Mouse (Mus musculus): Measurements from ENCODE around the gene Mpdu1. TPM values are rescaled to one million over a fixed set of nuclear protein-coding genes. Genes with fewer than 3 reads are reported as not detected.

The Mpdu1 gene
- total and polyA plus RNA-seq, 3 experiments, result 110 to 210 (median 210) TPM

DNA sequence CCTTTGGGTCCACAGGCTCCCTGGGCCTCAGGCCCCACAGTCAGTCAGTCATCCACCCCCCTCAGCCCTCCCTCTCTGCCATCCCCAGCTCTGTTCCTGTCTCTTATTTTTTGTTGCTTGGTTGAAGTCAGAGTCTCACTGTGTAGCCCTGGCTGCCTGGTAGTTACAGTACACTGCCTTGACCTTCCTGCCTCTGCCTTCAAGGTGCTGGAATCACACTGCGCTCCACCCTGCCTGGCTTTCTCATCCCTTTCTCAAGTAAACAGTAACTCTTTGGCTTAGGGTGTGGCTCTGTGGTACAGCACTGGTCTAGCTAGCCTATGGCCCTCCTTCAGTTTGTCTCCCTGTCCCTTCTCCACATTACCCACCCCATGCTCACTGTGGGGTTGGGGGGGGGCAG, 27.4 kb upstream of the Mpdu1 start:
- H3K27ac ChIP-seq (ENCODE audit: insufficient read depth, low read depth), result no peak overlapping the region

DNA sequence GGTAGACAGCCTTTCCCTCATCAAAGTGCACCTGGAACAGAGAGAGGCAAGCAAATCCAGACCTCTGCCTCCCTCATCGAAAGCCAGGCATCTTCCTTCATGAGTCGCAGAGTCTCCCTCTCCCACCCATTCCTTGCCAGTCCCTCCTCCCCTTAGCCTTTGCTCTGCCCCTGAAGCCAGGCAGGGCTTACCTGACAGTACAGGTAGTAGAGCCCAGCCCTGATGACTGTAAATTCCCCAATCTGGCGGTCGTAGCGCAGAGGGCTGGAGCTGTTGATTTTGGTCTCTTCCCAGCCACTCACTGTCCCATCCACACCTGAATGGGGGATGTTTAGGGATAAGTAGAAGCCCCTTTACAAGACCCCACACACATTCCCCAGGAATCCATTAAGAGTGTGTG, 24.6 kb upstream of the Mpdu1 start:
- no peaks in the 10 kb centered on the region for H3K9me3 ChIP-seq (replicated peaks; ENCODE audit: low read length)
- TF ChIP-seq JUN (IDR thresholded peaks at IDR 0.05; ENCODE audit: insufficient read depth, low read depth, low read length) (no peak), UBTF (IDR thresholded peaks at IDR 0.05; ENCODE audit: low read depth, low read length) (no peak), ELF1 (IDR thresholded peaks at IDR 0.05; ENCODE audit: low read depth, low read length) (no peak), EP300 (IDR thresholded peaks at IDR 0.05; ENCODE audit: low read length) (no peak), PAX5 (IDR thresholded peaks at IDR 0.05; ENCODE audit: low read length) (no peak), MAZ (IDR thresholded peaks at IDR 0.05; ENCODE audit: low read depth, low read length) (no peak), ZKSCAN1 (IDR thresholded peaks at IDR 0.05; ENCODE audit: borderline replicate concordance, low read depth, low read length) (no peak), BHLHE40 (IDR thresholded peaks at IDR 0.05; ENCODE audit: low read depth, low read length) (no peak), POLR2A (IDR thresholded peaks at IDR 0.05; ENCODE audit: low read depth, low read length) (no peak), CHD1 (IDR thresholded peaks at IDR 0.05; ENCODE audit: low read depth, low read length) (no peak), E2F4 (IDR thresholded peaks at IDR 0.05; ENCODE audit: insufficient replicate concordance, low read depth, low read length) (no peak), MAX (IDR thresholded peaks at IDR 0.05; ENCODE audit: low read length) (no peak)
- H3K4me3 ChIP-seq (replicated peaks in 1 of 3; ENCODE audit: low read depth in 2 of 3, low read length in 2 of 3, poor library complexity in 1 of 3), result no peak overlapping the region
- no peak for DNase-seq (ENCODE audit: extremely low read depth)
- H3K27ac ChIP-seq (ENCODE audit: insufficient read depth, low read depth), result no peak overlapping the region
- no peaks in the 10 kb centered on the region for H3K36me3 ChIP-seq (replicated peaks in 1 of 2; ENCODE audit: control insufficient read depth in 1 of 2, insufficient read depth in 1 of 2, low read length in 1 of 2)
- dilution Hi-C loops (cut with MboI; ENCODE audit: extremely low pct_ligation_motif_present, extremely low pct_unique_long_range_greater_than_20kb, low sequenced_read_pairs), result no loop called here
- in situ Hi-C loops (cut with MboI; ENCODE audit: low pct_ligation_motif_present, low pct_unique_long_range_greater_than_20kb, low sequenced_read_pairs), result loop anchor here (10.0 kb wide), 1 partner anchor 58 kb away; no protein-coding TSS in a partner anchor
- no peaks in the 10 kb centered on the region for H3K79me2 ChIP-seq (replicated peaks; ENCODE audit: control insufficient read depth, extremely low read depth, insufficient read depth, poor library complexity, severe bottlenecking)
- no peaks in the 10 kb centered on the region for H3K27me3 ChIP-seq (replicated peaks)
- no peak overlapping the region for H3K4me2 ChIP-seq (ENCODE audit: insufficient read depth, low read depth, poor library complexity, severe bottlenecking)
- H3K9ac ChIP-seq (ENCODE audit: insufficient read depth, low read depth), result no peak overlapping the region
- H3K4me1 ChIP-seq (ENCODE audit: control insufficient read depth in 1 of 2, insufficient read depth in 2 of 2), result peaks cover 4 to 29% of the 10 kb centered on the region in 2 experiments

More for the DNA sequence above, 27.4 kb upstream of the Mpdu1 start:
- no peaks in the 10 kb centered on the region for H3K27me3 ChIP-seq (replicated peaks)
- no peaks in the 10 kb centered on the region for H3K9me3 ChIP-seq (replicated peaks; ENCODE audit: low read length)
- dilution Hi-C loops (cut with MboI; ENCODE audit: extremely low pct_ligation_motif_present, extremely low pct_unique_long_range_greater_than_20kb, low sequenced_read_pairs) (no loop called here), in situ Hi-C loops (cut with MboI; ENCODE audit: low pct_ligation_motif_present, low pct_unique_long_range_greater_than_20kb, low sequenced_read_pairs) (loop anchor here (10.0 kb wide), 1 partner anchor 55 kb away; no protein-coding TSS in a partner anchor)
- no peaks in the 10 kb centered on the region for H3K36me3 ChIP-seq (replicated peaks in 1 of 2; ENCODE audit: control insufficient read depth in 1 of 2, insufficient read depth in 1 of 2, low read length in 1 of 2)
- no peak for DNase-seq (ENCODE audit: extremely low read depth)
- H3K79me2 ChIP-seq (replicated peaks; ENCODE audit: control insufficient read depth, extremely low read depth, insufficient read depth, poor library complexity, severe bottlenecking), result no peaks in the 10 kb centered on the region
- H3K9ac ChIP-seq (ENCODE audit: insufficient read depth, low read depth), result no peak overlapping the region
- H3K4me2 ChIP-seq (ENCODE audit: insufficient read depth, low read depth, poor library complexity, severe bottlenecking), result no peak overlapping the region
- peaks cover 4 to 16% of the 10 kb centered on the region in 2 experiments for H3K4me1 ChIP-seq (ENCODE audit: control insufficient read depth in 1 of 2, insufficient read depth in 2 of 2)
- TF ChIP-seq ZMIZ1 (IDR thresholded peaks at IDR 0.05; ENCODE audit: low read depth, low read length), result no peak
- TF ChIP-seq E2F4 (IDR thresholded peaks at IDR 0.05; ENCODE audit: insufficient replicate concordance, low read depth, low read length), result no peak
- no peak for TF ChIP-seq MYC (IDR thresholded peaks at IDR 0.05; ENCODE audit: low read depth, low read length)
- H3K4me3 ChIP-seq (replicated peaks in 1 of 3; ENCODE audit: low read depth in 2 of 3, low read length in 2 of 3, poor library complexity in 1 of 3), result no peak overlapping the region

DNA sequence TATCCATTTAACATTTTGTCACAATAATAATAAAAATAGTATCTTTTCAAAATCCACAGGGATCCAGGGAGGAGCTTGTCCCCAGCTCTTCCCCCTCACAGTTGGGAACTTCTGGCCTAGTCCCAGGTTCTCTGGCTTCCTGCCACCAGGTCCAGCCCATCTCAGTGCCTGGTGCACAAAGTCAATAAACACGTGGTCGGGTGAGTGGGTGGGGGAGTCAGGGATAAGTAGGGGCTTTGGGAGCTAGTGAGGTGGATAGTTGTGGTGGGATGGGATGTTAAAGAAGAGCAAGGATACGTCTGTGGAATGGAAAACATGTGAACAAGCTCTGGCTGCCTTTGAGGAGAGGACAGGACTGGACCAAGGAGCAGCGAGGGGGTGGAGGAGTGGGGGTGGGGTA, 23.9 kb upstream of the Mpdu1 start:
- in situ Hi-C loops (cut with MboI; ENCODE audit: low pct_ligation_motif_present, low pct_unique_long_range_greater_than_20kb, low sequenced_read_pairs), result loop anchor here (10.0 kb wide), 1 partner anchor 58 kb away; no protein-coding TSS in a partner anchor
- no peak for TF ChIP-seq ZC3H11A (IDR thresholded peaks at IDR 0.05; ENCODE audit: low read depth, low read length)
- no peak for TF ChIP-seq ETS1 (conservative IDR thresholded peaks at IDR 0.05; ENCODE audit: low read depth, low read length)
- TF ChIP-seq MAX (IDR thresholded peaks at IDR 0.05; ENCODE audit: low read length), result no peak
- TF ChIP-seq MXI1 (IDR thresholded peaks at IDR 0.05; ENCODE audit: low read depth, low read length), result no peak
- no peak for TF ChIP-seq SIN3A (IDR thresholded peaks at IDR 0.05; ENCODE audit: low read length)
- no peak for TF ChIP-seq E2F4 (IDR thresholded peaks at IDR 0.05; ENCODE audit: insufficient replicate concordance, low read depth, low read length)
- no peak for TF ChIP-seq TBP (conservative IDR thresholded peaks at IDR 0.05; ENCODE audit: low read depth, low read length)
- TF ChIP-seq CTCF (conservative IDR thresholded peaks at IDR 0.05 in 1 of 2, IDR thresholded peaks at IDR 0.05 in 1 of 2; ENCODE audit: low read depth in 2 of 2, low read length in 2 of 2), result no peak
- TF ChIP-seq PAX5 (IDR thresholded peaks at IDR 0.05; ENCODE audit: low read length), result no peak
- no peak for TF ChIP-seq MYC (IDR thresholded peaks at IDR 0.05; ENCODE audit: low read depth, low read length)
- no peak for TF ChIP-seq RCOR1 (conservative IDR thresholded peaks at IDR 0.05; ENCODE audit: low read depth, low read length)
- no peak for TF ChIP-seq JUN (IDR thresholded peaks at IDR 0.05; ENCODE audit: insufficient read depth, low read depth, low read length)
- TF ChIP-seq HCFC1 (IDR thresholded peaks at IDR 0.05; ENCODE audit: low read depth, low read length), result no peak
- no peak for TF ChIP-seq EP300 (IDR thresholded peaks at IDR 0.05; ENCODE audit: low read length)
- TF ChIP-seq POLR2AphosphoS2 (IDR thresholded peaks at IDR 0.05; ENCODE audit: low read depth, low read length), result no peak
- H3K27me3 ChIP-seq (replicated peaks), result no peaks in the 10 kb centered on the region
- H3K4me2 ChIP-seq (ENCODE audit: insufficient read depth, low read depth, poor library complexity, severe bottlenecking), result no peak overlapping the region
- H3K9ac ChIP-seq (ENCODE audit: insufficient read depth, low read depth), result no peak overlapping the region
- DNase-seq (ENCODE audit: extremely low read depth), result no peak
- no peak overlapping the region for H3K4me3 ChIP-seq (replicated peaks in 1 of 3; ENCODE audit: low read depth in 2 of 3, low read length in 2 of 3, poor library complexity in 1 of 3)
- H3K79me2 ChIP-seq (replicated peaks; ENCODE audit: control insufficient read depth, extremely low read depth, insufficient read depth, poor library complexity, severe bottlenecking), result peaks cover 3% of the 10 kb centered on the region
- H3K36me3 ChIP-seq (replicated peaks in 1 of 2; ENCODE audit: control insufficient read depth in 1 of 2, insufficient read depth in 1 of 2, low read length in 1 of 2), result no peaks in the 10 kb centered on the region
- H3K4me1 ChIP-seq (ENCODE audit: control insufficient read depth in 1 of 2, insufficient read depth in 2 of 2), result peaks cover 4 to 29% of the 10 kb centered on the region in 2 experiments
- dilution Hi-C loops (cut with MboI; ENCODE audit: extremely low pct_ligation_motif_present, extremely low pct_unique_long_range_greater_than_20kb, low sequenced_read_pairs), result no loop called here
- no peak overlapping the region for H3K27ac ChIP-seq (ENCODE audit: insufficient read depth, low read depth)
- H3K9me3 ChIP-seq (replicated peaks; ENCODE audit: low read length), result no peaks in the 10 kb centered on the region

All from CH12.LX (cell line).